Mouse (Mus musculus) liver, adult 2 months (tissue): ENCODE measurements at regions not wholly inside any gene's neighbourhood (a gene's known extent, or its start where the extent isn't known, plus 50 kb on each side); places are given as distances from the start of the nearest gene placed in this dataset.

Experiments used
- CTCF ChIP-seq: fragments of 200-500 bp; IDR thresholded peaks from 2 replicates; pipeline ENCODE4 v1.5.1; 2011; ENCODE audit warnings: low read depth, low read length, control low read depth
- POLR2A ChIP-seq: fragments of 200-500 bp; IDR thresholded peaks from 2 replicates; pipeline ENCODE4 v1.6.1; 2011; ENCODE audit warnings: low read length, control low read depth; ENCODE audit not compliant: insufficient read depth; ENCODE audit errors: extremely low read depth

DNA sequence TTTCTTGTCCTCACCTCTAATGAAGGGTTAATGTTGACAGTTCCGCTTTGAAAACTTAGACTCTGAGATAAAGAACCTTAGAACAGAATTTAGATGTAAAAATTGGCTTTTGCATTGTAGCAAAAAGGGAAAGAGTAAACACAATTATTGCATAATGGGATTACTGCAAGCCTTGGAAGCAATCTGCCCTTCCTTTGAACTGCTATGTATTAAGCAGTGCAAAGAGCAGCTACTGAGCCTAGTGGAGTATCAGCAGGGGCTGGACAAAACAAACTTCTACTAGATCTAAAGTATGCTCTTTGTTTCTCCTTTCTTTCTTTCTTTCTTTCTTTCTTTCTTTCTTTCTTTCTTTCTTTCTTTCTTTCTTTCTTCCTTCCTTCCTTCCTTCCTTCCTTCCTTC is 434.9 kb downstream of the Serpinb8 start:
- no peak for TF ChIP-seq POLR2A
- no peak for TF ChIP-seq CTCF
